Mouse (Mus musculus) heart, adult 2 months (tissue): ENCODE measurements around the gene Sort1.

Experiments used
- CTCF ChIP-seq: fragments of 200-600 bp; IDR thresholded peaks from 2 replicates; pipeline ENCODE4 v1.8.1; 2022; ENCODE audit warnings: antibody characterized with exemption, mild to moderate bottlenecking, moderate library complexity
- EP300 ChIP-seq: fragments of 200-500 bp; IDR thresholded peaks from 2 replicates; pipeline ENCODE4 v1.6.1; 2011; ENCODE audit warnings: low read depth, low read length, control low read depth; ENCODE audit not compliant: insufficient read depth

DNA sequence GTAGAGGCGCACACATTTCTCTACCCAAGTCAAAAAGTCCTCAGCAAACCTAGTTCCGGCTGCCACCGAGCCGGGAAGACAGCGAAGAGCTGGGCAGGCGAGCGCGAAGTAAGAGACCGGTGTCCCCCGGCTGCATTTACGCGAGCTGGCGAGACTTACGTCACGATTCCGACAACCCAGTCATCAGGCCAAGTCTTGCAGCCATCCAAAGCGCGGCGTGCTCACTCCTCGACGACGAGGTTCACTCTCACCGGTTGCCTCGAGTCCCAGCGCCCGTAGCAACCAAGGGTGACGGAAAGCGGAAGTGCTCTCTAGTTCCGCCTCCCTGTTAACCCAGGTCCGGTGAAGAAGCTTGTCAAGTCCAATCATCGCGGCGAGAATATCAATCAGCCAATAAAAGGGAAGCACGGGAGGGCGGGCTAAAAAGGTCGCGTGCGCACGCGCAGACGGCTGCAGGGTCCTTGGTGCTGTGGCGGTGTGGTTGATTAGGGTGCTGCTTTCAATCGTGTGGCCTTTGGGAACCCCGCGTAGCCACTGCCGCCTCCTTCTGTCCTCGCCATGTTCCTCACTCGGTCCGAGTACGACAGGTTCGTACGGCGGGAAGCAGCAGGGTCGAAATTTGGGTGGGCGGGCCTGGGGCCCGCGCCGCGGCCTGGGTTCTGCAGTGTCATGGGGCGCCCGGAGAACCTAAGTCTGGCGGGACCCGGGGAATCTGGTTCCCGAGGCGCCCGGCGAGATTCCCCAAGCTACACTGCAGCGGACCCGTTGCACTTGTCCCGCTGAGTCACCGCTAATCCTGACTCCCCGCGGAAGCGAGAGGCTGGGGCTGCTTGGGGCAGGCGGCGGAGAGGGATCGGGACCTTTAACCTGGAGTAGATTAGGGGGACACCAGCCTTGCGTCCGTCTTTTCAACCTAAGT is 26.9 kb upstream of the Sort1 start, which contains the start of gene Psma5:
- TF ChIP-seq CTCF, result no peak
- TF ChIP-seq EP300, result no peak
